Mouse (Mus musculus) heart, postnatal 4 days (tissue): ENCODE data around the gene Phf3. TPM values are rescaled to one million over a fixed set of nuclear protein-coding genes. Genes with fewer than 3 reads are reported as not detected.
"Not testable (repeated sequence)": the region's sequence is repeated elsewhere in the genome, so short reads cannot be mapped to it uniquely, and the experiment has no call there.

Experiments
- DNase-seq: peaks from one replicate; pipeline ENCODE4 v3.0.0; 2021
- total RNA-seq, 2 experiments: library from RNA; stranded (reverse); gene quantifications; 2 replicates each; pipeline ENCODE4 v1.2.3; 2021

The Phf3 gene
- total RNA-seq, result 10 to 100 TPM; 43.4 to 46.7 TPM

DNA sequence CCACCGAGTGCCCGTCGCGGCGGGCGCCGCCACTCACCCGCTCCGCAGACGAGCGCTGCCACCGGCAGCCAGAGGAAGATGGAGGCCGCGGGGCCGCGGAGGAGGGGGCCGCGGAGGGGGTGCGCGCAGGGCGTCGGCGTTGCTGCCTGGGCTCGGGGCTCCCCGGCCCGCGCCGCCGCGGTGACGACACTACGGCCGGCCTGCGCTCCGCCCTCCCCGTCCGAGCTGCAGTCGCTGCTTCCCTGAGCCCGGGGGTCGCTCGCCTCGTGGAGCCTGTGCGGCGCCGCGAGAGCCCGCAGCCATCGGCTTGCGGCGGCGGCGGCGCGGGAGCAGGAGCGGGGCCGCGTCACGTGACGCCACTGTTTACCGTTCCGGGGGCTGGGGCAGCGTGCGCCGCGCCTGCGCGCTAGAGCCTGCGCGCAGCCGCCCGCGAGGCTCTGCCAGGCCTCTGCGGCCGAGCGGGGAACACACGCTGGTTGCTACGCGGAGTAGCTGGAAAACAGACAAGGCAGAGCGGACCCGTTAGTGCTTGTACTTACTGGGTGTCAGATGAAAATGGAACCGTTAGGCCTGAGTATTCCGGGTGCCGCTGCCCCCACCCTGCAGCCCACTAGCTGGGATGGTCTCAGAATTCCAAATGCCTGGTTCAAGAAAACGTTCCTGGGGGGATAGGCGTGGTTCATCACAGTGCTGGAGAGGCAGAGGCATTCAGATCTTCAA is at the start of gene Phf3:
Gene Phf3 (minus strand): TSS at position 381 of the 720 bp plus-strand sequence.
- DNase-seq, result peak; percentile 91

DNA sequence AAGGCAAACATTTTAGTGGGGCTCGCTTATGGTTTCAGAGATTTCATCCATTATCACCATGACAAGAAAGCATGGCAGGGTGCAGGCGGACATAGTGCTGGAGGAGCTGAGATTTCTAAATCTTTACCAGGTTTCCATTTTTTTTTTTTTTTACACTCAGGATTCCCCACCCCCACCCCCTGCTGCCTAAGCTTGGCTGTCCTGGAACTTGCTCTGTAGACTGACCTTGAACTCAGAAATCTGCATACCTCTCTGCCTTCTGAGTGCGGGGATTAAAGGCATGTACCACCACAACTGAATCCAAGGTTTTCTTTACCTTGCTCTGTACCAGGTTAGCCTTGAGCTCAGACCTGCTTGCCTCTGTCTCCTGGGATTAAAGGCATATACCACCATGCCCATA is 48.5 kb upstream of the Phf3 start:
- DNase-seq, result no peak

DNA sequence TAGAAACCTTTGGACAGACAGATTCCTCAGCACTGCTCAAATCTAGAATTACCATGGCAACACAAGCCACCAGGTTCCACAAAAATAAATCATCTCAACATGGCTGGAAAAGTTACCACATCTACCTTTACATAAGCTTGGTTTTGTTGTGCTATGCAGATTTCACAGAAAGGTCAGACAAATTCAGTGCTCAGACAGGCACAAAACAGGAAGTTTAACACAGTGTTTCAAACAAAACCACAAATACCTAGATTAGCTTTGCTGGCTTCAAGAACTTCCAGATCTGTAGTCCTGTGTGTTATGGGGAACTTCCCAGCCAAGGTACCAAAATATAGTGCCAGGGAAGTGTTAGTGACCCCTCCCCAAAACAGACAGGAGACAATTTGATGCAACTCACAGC is 47.5 kb upstream of the Phf3 start:
- DNase-seq, result no peak

- no peak for DNase-seq
These were observed 47.0 kb upstream of the Phf3 start for GRCm38 (mm10) chr1:30920620-30921177.

- DNase-seq, result no peak
These were observed 36.5 kb upstream of the Phf3 start for GRCm38 (mm10) chr1:30910172-30910571.

- no peak for DNase-seq
These were observed 35.1 kb upstream of the Phf3 start for GRCm38 (mm10) chr1:30908797-30909196.

GRCm38 (mm10) chr1:30903480-30904218 is 29.9 kb upstream of the Phf3 start:
- DNase-seq, result no peak

- DNase-seq, result no peak
These were observed 25.0 kb upstream of the Phf3 start for GRCm38 (mm10) chr1:30898691-30899090.

- DNase-seq, result not testable (repeated sequence)
These were observed 21.6 kb upstream of the Phf3 start for GRCm38 (mm10) chr1:30895366-30895765.

DNA sequence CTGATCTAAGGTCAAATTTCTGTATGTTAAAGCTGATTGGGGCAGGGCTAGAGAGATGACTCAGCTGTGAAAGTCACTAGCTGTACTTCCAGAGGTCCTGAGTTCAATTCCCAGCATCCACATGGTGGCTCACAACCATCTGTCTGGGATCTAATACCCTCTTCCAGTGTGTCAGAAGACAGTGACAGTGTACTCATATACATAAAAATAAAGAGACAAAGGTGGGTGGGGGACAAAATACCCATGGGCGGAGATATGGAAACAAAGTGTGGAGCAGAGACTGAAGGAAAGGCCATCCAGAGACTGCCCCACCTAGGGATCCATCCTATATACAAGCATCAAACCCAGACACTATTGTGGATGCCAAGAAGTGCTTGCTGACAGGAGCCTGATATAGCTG is 10.1 kb upstream of the Phf3 start:
- DNase-seq, result not testable (repeated sequence)

- DNase-seq, result no peak
These were observed 2.0 kb upstream of the Phf3 start for GRCm38 (mm10) chr1:30875746-30876145.

DNA sequence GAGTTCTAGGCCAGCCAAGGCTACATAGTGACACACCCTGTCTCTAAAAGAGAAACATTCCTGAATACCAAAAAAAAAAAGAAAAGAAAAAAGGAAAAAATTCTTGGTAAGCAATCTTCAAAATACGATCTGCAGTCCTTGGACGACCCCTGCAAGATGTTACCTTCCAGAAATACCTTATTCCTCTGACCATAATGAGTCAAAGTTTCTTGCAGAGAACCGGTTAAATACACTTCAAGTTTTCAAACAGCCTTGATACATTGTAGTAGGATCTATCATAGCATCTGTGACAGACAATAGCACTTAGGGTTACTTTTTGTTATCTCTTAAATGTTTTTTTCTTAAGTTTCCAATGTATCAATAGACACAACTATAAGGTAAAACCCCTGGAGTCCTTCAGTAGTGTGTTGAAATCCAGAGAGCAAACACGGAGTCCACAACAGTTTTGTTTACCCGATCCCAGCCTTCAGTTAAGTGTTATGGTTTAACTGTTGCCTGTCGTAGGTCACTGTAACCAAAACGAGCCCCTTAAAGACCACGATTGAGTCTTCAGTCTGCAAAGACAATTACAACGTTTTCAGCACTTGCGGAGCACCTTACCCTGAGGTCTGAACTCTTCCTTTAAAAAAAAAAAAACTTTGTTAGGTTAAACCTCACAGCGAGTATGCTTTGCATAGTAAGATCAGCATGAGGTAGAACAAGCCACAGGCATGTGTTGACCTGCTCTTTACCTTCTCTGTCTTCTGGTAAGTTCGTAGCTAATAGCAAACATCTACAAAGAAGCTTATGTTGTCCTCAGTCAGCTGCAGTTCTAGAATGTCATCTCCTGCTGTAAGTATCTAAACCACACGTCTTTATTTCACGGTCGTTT is 775 bp upstream of the Phf3 start:
- DNase-seq, result no peak

DNA sequence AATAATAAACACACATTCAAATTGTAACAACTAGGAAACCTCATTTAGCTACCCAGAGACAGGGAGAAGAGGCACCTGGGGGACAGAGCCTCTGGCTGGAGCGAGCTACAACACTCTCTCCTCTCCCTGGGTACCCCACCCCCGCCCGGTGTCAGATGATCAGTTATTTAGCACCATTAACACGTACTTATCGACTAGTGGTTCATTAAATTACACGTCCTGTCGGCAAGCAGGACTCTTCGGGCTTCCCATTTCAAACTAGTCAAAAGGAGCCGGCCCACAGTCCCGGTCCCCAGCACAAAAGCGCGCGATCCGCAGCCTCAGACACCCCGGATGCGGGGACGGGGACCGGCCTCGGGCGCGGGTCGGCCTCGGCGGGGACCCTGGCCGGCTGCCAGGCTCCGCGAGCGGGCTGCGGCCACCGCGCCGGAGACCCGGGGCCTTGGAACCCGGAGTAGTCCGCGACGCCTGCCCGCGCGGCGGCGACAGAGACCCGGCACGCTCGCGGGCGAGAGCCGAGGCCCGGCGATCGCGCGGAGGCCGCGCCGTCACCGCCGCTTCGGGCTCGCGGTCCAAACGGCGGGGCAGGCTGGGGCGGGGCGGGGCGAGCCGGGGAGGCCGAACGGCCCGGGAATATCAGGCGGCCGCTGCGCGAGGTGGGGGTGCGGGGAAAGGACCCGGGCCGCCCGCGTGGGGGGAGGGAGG is 733 bp downstream of the Phf3 start:
- DNase-seq, result no peak

DNA sequence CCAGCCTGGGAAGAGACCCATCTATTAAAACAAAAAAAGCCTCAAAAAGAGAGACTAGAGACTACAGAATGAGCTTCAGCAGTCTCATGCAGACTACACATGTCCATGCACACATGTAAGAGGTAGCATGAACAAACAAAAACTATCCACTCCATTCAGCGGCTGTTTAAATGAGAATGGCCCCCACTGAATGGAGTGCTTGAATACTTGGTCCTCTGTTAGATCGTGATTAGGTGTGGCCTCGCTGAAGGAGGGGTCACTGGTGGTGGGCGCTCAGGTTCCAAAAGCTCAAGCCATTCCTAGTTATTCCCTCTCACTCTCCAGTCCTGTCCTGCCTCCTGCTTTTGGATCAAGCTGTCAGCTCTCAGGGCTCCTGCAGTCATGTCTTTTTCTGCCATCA is 5.9 kb downstream of the Phf3 start:
- no peak for DNase-seq

DNA sequence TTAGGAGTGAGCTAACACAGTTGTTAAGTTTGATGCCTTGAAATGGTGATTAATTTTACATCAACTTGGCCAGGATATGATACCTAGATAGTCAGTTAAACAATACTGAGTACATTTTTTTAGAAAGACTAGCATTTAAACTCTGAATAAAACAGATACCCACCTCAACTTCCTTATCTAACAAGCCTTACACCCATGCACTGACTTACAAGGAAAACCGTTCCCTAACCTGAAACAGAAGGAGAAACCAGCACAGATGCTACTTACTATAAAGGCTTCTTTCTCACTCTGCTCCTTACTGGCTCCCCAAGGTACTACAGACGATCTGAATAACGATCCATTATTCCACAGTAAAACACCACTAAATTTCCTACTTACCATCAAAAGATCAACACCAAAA is 21.2 kb downstream of the Phf3 start:
- no peak for DNase-seq

DNA sequence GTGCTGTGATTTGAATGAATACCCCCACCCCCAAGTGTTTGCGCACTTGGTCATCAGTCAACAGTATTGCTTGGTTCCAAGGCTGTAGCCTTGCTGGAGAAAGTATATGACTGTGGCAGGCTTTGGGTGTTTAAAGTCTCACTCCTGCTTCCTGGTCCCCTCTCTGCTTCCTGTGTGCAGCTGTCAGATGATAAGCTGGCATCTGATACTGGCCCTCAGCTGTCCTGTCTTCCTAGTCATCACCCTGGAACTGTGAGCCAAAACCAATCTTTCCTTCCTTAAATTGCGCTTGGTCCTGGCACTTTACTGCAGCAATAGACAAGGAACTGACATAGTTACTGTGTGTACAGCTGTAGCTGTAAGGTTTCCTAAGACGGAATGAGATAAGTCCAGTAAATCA is 21.8 kb downstream of the Phf3 start:
- no peak for DNase-seq

GRCm38 (mm10) chr1:30850906-30851305 is 22.8 kb downstream of the Phf3 start:
- no peak for DNase-seq

DNA sequence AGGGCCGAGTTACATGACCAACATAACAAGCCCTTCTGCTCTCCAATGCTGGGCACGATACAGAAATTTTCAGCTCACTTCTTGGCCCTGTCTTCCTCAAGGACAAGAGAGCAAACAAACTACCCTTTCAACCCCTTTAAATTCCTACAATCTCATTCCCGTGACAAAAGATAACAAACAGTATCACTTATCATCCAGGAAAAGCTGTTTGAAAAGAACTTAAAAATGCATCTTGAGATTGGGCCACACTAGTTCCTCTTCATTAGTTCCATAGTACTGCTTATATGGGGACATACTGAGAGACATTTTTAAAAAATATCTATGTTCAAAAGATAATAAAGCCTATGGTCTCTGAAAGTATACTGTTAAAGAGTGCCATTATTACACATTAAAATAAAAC is 23.8 kb downstream of the Phf3 start:
- no peak for DNase-seq

- DNase-seq, result no peak
These were observed 26.0 kb downstream of the Phf3 start for GRCm38 (mm10) chr1:30847706-30848105.

- DNase-seq, result no peak
These were observed 34.1 kb downstream of the Phf3 start for GRCm38 (mm10) chr1:30839662-30840061.

GRCm38 (mm10) chr1:30835512-30835911 is 38.2 kb downstream of the Phf3 start:
- DNase-seq, result no peak

- no peak for DNase-seq
These were observed 40.9 kb downstream of the Phf3 start for GRCm38 (mm10) chr1:30832778-30833177.
